Mouse (Mus musculus) midbrain, embryonic 14.5 days (tissue): ENCODE data around the gene Sec14l1. TPM values are rescaled to one million over a fixed set of nuclear protein-coding genes. Genes with fewer than 3 reads are reported as not detected.

Source experiments
- ATAC-seq: fragments of 200-750 bp; cut with Nextera tagmentation; 2 replicates; pipeline ENCODE4 v1.8.0; 2017; ENCODE audit warnings: moderate number of reproducible peaks, moderate library complexity; ENCODE audit not compliant: low FRiP score, low TSS enrichment
- DNase-seq: peaks from one replicate; pipeline ENCODE4 v3.0.0-alpha.2; 2015
- H3K27ac ChIP-seq: fragments of 300-500 bp; sonication (generic); replicated peaks from 2 replicates; pipeline ENCODE4 v1.5.1; 2014; ENCODE audit warnings: mild to moderate bottlenecking, low read depth, low read length, moderate library complexity
- H3K27me3 ChIP-seq: fragments of 300-500 bp; sonication (generic); 2 replicates; pipeline ENCODE4 v1.6.1; 2014; ENCODE audit warnings: low read length, control low read depth, mixed read lengths; ENCODE audit not compliant: control insufficient read depth, insufficient read depth
- H3K36me3 ChIP-seq: fragments of 300-500 bp; sonication (generic); 2 replicates; pipeline ENCODE4 v1.6.1; 2014; ENCODE audit warnings: low read length, control low read depth; ENCODE audit not compliant: control insufficient read depth, insufficient read depth
- H3K4me1 ChIP-seq: fragments of 300-500 bp; sonication (generic); 2 replicates; pipeline ENCODE4 v1.6.1; 2014; ENCODE audit warnings: mild to moderate bottlenecking, antibody characterized with exemption, low read length, control low read depth; ENCODE audit not compliant: control insufficient read depth, insufficient read depth
- H3K4me2 ChIP-seq: fragments of 300-500 bp; sonication (generic); 2 replicates; pipeline ENCODE4 v1.6.1; 2014; ENCODE audit warnings: mild to moderate bottlenecking, low read length, moderate library complexity
- H3K4me3 ChIP-seq: fragments of 300-500 bp; sonication (generic); replicated peaks from 2 replicates; pipeline ENCODE4 v1.5.1; 2014; ENCODE audit warnings: low read depth, low read length
- H3K9ac ChIP-seq: fragments of 300-500 bp; sonication (generic); replicated peaks from 2 replicates; pipeline ENCODE4 v1.6.1; 2014; ENCODE audit warnings: mild to moderate bottlenecking, low read length, moderate library complexity
- H3K9me3 ChIP-seq: fragments of 300-500 bp; sonication (generic); 2 replicates; pipeline ENCODE4 v1.6.1; 2016; ENCODE audit warnings: low read length, control low read depth, mixed read lengths; ENCODE audit not compliant: control insufficient read depth
- WGBS: fragments of 180-500 bp; shearing (Covaris S2); extraction: QIAGEN DNeasy Blood & Tissue Kit; methylation state at CpG from one replicate; pipeline ENCODE4 v1.1.7; 2014; 5-methylcytosine and 5-hydroxymethylcytosine counted together
- polyA plus RNA-seq: library from polyadenylated mRNA; unstranded; fragments of >200 nt; fragmentation: Nextera tagmentation; extraction: Ambion mirVana; gene quantifications from 2 replicates; pipeline ENCODE4 v1.2.1, GENCODE M21; 2014

Gene Sec14l1
- polyA plus RNA-seq, 1 experiment from 2014 or later: 48.7 TPM

DNA sequence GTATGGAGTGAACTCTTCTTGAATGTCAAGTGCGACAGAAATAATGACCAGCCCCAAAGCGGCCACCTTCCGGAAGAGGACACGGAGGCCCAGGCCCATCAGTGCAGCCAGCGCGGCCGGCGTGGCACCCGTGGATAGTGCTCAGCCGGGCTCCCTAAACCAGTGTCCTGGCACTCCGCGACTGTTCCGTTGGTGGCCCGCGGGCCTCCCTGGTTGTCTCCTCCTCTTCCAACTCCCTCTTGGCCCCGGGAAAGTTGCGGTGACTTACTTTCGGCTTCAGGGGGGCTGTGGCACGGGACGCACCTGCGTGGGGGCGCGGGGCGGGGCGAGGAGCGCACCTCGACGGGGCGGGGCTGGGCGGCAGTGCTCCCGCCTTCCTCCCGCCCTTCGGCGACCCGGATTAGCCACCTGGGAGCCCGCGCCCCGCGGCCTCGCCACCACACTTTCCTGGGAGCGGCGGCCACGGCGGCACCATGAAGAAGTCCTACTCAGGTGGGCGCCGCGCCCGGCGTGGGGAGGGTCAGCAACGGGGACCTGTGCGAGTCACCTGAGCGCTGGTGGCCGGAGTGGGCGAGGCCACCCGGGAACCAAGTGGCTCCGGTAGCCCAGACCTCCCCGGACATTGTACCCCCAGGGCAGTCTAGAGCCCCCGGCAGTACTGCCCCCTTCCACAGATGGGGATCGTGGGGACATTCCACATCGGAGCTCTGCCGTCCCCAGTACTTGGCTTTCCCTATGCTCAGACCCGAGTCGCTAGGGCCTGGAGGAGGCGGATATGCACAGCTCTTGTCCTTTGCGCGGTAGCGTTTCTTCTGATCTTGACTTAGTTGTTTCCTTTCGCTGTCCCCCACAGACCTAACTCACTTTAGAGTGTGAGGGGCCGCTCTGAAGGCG, 84.6 kb downstream of the Sec14l1 start, which contains the start of gene Sept9:
TSS of gene Sept9 (plus strand) at position 380 of the 894 bp plus-strand sequence.
- peaks cover 31% of the 10 kb centered on the region for H3K27me3 ChIP-seq
- peak within 1 kb of the TSS; percentile 25 for H3K4me3 ChIP-seq
- H3K9me3 ChIP-seq: no peaks in the 10 kb centered on the region
- peak within 1 kb of the TSS; percentile 53 for H3K4me2 ChIP-seq
- DNase-seq: peak; percentile 33
- WGBS: under 1% methylated on average over 70 of the region's 70 CpGs
- H3K27ac ChIP-seq: no peak within 1 kb of the TSS
- peak within 1 kb of the TSS; percentile 23; the same call in 1 of the 2 replicates for H3K9ac ChIP-seq
- peaks cover 7% of the 10 kb centered on the region for H3K4me1 ChIP-seq
- no peaks in the 10 kb centered on the region for H3K36me3 ChIP-seq
- no peak for ATAC-seq

DNA sequence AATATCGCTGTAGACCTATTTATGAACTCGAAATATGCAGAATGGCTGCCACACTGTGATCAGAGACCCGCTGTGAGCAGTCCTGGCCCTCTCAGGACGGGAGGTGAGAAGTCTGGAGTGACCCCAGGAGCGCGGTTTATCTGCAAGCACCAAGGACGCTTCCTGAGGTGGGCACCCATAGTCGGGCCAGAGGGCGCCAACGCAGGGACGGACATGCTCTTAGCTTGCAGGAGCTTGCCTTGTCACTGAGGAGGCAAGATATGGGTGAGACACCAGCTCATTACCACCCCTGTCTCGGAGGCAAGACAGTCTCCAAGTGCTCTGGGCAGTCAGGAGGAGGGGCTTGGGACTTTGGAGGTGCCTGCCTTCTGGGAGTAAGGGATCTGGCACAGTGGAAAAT, 86.9 kb downstream of the Sec14l1 start:
- DNase-seq (no peak), ATAC-seq (no peak)
- Histone ChIP-seq H3K36me3 (no peaks in the 10 kb centered on the region), H3K4me2 (no peak overlapping the region), H3K9me3 (no peaks in the 10 kb centered on the region), H3K9ac (no peak overlapping the region), H3K27ac (no peak overlapping the region), H3K27me3 (peaks cover 31% of the 10 kb centered on the region), H3K4me1 (peaks cover 7% of the 10 kb centered on the region), H3K4me3 (no peak overlapping the region)
- WGBS: 84% methylated on average over 12 of the region's 12 CpGs

DNA sequence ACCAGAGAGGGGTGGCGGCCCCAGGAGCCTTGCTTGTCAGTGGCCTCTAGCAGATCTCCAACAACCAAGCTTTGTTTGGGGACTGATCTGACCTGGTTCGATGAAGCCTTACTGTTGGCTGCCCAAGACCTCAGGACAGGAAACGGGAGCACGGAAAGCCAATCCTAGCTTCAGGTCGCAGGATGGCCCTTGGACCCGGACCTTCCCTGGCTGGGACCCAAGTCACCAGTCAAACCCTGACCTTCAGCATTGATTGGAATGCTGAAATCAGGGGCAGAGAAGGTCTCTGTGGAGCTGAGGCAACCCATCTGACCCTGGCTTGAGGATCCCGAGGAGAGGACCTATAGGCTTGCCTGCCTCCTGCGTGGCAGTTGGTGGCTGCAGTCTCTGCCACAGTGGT, 89.6 kb downstream of the Sec14l1 start:
- H3K4me3 ChIP-seq: no peak overlapping the region
- no peak for DNase-seq
- WGBS: 91% methylated on average over 8 of the region's 8 CpGs

DNA sequence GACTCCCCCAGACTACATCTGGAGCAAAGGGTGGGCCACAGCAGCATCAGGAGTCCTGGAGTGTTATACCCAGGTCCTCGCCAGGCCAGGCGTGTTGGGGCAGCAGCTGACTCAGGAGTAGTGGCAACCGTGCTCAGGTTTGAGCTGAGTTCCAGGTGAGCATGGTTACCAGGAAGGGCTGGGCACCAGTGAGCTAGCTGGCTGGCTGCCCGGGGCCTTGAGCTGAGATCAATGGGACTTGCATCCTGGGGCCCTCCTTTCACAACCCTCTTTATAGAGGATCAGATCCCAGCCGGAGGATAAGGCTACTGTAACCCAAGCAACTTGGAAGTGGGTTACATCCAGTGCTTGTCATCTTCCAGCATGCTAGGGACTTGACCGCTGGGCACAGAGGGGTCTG, 90.1 kb downstream of the Sec14l1 start:
- 76% methylated on average over 6 of the region's 6 CpGs for WGBS
- ATAC-seq: no peak
- H3K9ac ChIP-seq: no peak overlapping the region

More for the DNA sequence above, 89.6 kb downstream of the Sec14l1 start:
- Histone ChIP-seq H3K27me3 (peaks cover 15% of the 10 kb centered on the region), H3K4me1 (peaks cover 2% of the 10 kb centered on the region), H3K27ac (no peak overlapping the region), H3K9ac (no peak overlapping the region), H3K36me3 (no peaks in the 10 kb centered on the region), H3K4me2 (no peak overlapping the region), H3K9me3 (no peaks in the 10 kb centered on the region)
- no peak for ATAC-seq

DNA sequence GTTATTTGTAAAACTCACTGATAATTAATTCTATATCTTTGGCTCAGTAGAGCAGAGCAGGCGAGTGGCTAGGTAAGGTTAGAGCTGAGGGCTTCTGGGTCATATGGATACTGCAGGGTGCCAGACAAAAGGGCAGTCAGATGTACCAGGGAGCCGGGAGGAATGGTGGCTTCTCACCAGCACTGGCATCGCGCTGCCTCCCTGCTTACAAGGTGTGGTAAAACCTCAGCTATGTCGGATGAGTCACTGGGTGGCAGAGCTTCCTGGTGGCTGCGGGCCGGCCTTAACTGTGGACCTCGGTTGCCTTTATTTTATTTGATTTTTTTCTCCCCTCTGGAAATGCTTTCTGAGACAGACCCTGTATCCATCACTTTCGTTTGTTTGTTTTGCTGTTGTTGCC, 90.5 kb downstream of the Sec14l1 start:
- peaks cover 7% of the 10 kb centered on the region for H3K27me3 ChIP-seq
- no peaks in the 10 kb centered on the region for H3K9me3 ChIP-seq
- no peak for ATAC-seq
- no peaks in the 10 kb centered on the region for H3K4me1 ChIP-seq
- H3K27ac ChIP-seq: no peak overlapping the region
- H3K36me3 ChIP-seq: no peaks in the 10 kb centered on the region
- no peak overlapping the region for H3K4me3 ChIP-seq
- H3K9ac ChIP-seq: no peak overlapping the region
- H3K4me2 ChIP-seq: no peak overlapping the region
- 89% methylated on average over 9 of the region's 9 CpGs for WGBS
- DNase-seq: no peak

More for the DNA sequence above, 90.1 kb downstream of the Sec14l1 start:
- H3K27me3 ChIP-seq: peaks cover 11% of the 10 kb centered on the region
- H3K36me3 ChIP-seq: no peaks in the 10 kb centered on the region
- DNase-seq: no peak
- H3K4me3 ChIP-seq: no peak overlapping the region
- H3K4me2 ChIP-seq: no peak overlapping the region
- H3K9me3 ChIP-seq: no peaks in the 10 kb centered on the region
- no peak overlapping the region for H3K27ac ChIP-seq
- H3K4me1 ChIP-seq: no peaks in the 10 kb centered on the region

DNA sequence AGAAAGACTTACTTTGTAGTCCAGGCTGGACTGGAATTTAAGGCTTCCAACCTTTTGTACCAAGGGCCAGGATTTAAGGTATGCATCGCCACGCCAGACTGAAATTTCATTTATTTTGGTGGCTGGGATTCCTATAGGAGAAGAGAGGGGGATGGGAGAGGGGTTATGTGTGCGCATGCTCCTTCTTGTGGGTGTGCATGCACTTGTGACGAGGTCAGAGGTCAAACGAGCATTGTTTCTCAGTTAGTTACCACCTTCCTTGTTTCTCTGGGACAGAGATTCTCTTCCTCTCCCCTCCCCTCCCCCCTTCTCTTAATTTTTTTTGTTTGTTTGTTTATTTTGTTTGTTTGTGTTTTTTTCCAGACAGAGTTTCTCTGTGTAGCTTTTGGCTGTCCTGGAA, 92.5 kb downstream of the Sec14l1 start:
- Histone ChIP-seq H3K27me3 (no peaks in the 10 kb centered on the region), H3K9ac (no peak overlapping the region), H3K4me1 (no peaks in the 10 kb centered on the region), H3K9me3 (no peaks in the 10 kb centered on the region), H3K36me3 (no peaks in the 10 kb centered on the region), H3K4me3 (no peak overlapping the region), H3K27ac (no peak overlapping the region), H3K4me2 (no peak overlapping the region)
- 57% methylated on average over 5 of the region's 5 CpGs for WGBS
- ATAC-seq (no peak), DNase-seq (no peak)

DNA sequence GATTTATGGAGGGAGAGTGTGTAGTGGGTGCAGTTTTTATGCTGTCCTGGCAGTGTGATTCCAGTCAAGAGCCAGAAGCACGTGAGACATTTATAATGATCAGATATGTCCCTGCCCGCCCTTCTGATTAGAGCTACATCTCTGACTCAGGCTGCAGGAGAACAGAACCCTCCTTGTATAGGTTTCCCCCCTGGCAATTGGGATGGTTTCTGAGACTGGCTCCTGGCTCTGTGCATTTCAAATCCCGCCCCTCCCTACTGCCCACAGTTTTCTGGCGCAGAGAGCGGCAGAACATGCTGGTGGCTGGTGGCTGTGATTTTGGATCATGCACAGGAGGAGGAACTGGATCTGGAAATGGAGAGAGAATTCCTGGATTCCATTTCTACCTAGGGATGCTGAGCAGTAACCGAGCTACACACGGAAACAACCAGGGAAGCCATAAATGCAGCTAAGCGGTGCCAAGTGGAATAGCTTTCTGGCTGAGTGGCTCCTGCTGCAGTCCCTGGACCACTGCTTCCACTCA, 93.2 kb downstream of the Sec14l1 start:
- no peaks in the 10 kb centered on the region for H3K27me3 ChIP-seq
- no peaks in the 10 kb centered on the region for H3K9me3 ChIP-seq
- ATAC-seq: no peak
- H3K4me3 ChIP-seq: no peak overlapping the region
- no peaks in the 10 kb centered on the region for H3K4me1 ChIP-seq
- no peak overlapping the region for H3K4me2 ChIP-seq
- 81% methylated on average over 8 of the region's 8 CpGs for WGBS
- H3K9ac ChIP-seq: no peak overlapping the region
- H3K27ac ChIP-seq: no peak overlapping the region
- DNase-seq: no peak
- no peaks in the 10 kb centered on the region for H3K36me3 ChIP-seq
